Mouse (Mus musculus): ENCODE measurements around the gene Tbc1d14.
A peak's percentile ranks its signal among the peaks of the same experiment; 100 is the strongest.

The Tbc1d14 gene

GRCm38 (mm10) chr5:36508351-36508750 lies 84.7 kb downstream of the Tbc1d14 start:
- no peak for DNase-seq (ENCODE audit: low spot score in 2 of 2)

- no peak for DNase-seq (ENCODE audit: low spot score in 2 of 2)
Observed at GRCm38 (mm10) chr5:36505643-36506042, 87.4 kb downstream of the Tbc1d14 start.

DNA sequence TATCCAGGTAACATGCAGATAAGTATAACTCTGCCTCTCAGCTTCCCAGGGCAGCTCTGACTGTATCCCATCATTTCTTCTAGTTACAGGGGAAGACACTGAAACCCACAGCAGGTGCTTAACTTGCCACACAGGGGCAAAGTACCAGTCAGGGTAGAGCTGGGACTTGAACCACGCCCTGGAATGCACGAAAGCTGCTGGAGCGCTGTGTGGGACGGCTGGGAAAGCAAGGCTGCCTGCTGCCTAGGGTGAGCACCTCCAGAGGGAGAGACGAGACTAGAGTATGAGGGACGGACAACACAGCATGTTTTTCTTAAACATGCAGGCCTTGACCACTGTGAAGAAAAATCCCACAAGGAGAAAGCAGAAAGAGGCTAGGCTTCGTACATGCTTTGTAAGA lies 87.8 kb downstream of the Tbc1d14 start:
- DNase-seq (ENCODE audit: low spot score in 2 of 2): no peak

DNA sequence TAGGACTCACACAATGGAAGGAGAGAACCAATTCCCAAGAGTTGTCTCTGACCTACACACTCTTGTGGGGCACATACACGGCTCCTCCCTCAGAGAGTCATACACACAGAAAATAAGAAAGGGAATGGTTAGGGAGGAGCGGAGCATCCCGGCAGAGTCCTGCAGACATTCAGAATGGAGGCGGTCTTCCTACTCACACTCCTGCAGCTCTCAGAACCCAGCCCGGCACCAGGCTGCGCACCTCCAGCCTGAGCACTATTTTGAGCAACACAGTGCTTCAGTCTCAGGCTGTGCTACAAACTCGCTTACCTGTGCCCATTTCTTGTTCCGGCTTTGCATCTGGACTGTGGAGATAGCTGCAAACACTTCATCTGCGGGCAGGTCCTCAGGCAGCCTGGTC lies 98.4 kb downstream of the Tbc1d14 start:
- no peak for DNase-seq (ENCODE audit: low spot score in 2 of 2)

- DNase-seq (ENCODE audit: low spot score in 2 of 2): no peak
Observed at GRCm38 (mm10) chr5:36493919-36494318, 99.2 kb downstream of the Tbc1d14 start.

DNA sequence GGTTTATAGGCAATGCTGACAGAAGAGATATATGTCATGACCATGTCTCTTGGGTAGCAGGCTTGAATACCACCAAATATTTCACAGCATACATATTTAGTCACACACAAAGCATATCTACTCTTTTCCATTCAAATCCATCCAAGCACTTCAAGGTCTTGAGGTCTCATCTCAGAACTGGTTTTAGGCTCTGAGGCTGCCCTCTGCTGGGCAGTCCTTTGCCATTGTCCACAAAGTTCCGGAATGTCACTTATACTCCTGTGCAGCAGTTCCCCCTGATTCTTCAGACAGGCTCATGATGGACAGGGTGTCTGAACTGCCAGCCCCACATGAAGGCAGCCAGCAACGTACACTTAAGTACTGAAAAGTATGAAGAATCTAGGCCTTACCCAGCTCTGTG lies 103.9 kb downstream of the Tbc1d14 start:
- DNase-seq (ENCODE audit: low spot score in 2 of 2): no peak

GRCm38 (mm10) chr5:36485306-36485705 lies 107.8 kb downstream of the Tbc1d14 start:
- no peak for DNase-seq (ENCODE audit: low spot score in 2 of 2)

GRCm38 (mm10) chr5:36484171-36484990 lies 108.7 kb downstream of the Tbc1d14 start, which contains the start of the genes Tada2b and Ccdc96:
Gene Tada2b, minus strand, starts transcription at chr5:36484285.
Gene Ccdc96, plus strand, starts transcription at chr5:36484588.
- peak; percentile 92 to 97 for DNase-seq (ENCODE audit: low spot score in 2 of 2)

DNA sequence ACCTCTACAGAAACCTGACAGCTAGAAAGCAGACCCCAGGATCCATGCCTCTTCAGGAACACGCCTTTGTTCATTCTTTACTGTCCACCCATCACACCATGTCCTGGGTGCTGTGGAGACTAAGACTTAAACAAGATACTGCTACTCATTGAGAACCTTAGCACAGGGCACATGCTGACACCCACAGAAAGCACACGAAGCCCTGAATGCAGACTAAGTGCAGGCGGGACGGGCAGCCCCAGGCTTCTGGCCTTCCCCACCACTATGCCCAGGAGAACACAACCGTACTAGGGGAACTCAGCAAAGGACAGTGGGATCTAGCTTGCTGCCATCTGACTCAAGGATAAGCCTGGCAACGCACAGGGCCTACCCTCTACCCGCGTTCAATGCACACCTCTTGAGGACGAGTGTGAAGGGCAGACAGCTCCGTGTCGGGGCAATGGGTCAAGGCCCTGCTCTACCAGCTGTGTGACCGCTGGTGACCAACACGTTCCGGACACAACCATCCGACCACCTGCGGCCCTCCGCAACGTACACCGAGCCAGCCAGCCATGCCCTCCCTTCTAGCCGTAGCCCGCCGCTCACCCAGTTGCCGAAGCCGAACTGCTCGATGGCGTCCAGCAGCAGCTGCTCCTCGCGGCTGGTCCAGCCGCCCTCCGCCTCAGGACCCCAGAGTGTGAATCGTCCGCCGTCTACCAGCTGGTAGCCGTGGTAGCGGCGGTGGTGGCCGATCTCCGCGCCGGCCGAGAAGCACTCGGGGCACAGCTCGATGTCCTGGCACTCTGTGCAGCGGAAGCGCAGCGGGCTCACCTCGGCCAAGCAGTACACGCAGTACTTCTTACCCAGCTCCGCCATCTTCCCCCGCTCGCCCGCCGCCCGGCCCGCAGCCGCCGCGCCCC lies 109.6 kb downstream of the Tbc1d14 start:
- peak; percentile 33 to 38 for DNase-seq (ENCODE audit: low spot score in 2 of 2)

DNA sequence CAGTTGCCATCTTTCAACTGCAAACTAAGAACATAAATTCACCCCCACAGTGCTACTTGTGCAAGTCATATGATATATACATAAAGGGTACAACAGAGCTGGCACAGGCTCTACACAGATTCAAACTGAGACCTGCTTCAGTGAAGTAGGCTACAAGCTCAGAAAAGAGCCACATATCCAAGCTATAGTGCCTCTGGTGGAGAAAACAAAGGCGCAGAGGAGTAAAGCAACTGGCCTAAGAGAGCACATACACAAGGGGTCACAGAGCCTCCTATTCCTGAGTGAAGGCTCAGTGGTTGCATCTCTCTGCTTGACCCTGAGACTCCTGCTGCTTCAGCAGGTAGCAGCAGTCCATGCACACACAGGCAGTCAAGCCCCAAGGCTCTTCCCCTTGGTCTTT lies 112.0 kb downstream of the Tbc1d14 start:
- no peak for DNase-seq (ENCODE audit: low spot score in 2 of 2)

DNA sequence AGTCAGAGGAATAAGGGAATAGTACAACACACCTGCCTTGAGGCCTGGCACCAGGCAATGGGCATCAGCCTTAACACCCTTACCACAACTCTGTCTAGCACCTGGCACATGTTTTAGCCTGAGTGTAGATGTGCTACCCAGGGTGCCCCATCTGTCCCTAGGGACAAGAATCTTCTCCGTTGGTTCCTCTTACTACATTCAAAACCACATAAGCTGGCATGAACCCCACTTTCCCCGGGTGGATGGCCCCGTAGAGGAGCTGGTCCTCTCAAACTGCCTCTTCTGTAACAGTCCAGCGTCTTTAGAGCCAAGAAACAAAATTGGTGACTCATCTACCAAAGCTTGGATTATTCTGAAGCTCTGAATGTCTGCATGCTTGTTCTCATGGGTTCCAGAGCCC lies 112.7 kb downstream of the Tbc1d14 start:
- DNase-seq (ENCODE audit: low spot score in 2 of 2): no peak

DNA sequence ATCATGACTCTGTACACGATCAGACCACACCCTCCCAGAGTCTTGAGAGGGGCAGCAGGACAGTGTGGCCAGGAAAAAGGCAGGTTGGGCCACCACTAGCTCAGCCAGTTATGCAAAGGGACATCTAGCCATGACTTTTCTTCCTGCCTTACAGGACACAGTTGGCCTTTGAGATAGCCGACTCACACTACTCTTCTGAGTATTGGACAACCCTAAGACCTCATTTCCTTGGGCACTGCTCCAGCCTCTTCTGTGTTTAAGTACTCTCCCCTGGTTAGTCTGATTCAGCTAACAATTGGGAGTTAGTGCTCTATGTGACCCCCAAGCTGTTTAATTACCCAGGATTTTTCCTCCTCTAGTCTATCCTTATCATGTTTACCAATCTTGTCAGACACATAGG lies 113.3 kb downstream of the Tbc1d14 start:
- DNase-seq (ENCODE audit: low spot score in 2 of 2): no peak

GRCm38 (mm10) chr5:36478540-36479420 lies 114.3 kb downstream of the Tbc1d14 start:
- no peak for DNase-seq (ENCODE audit: low spot score in 2 of 2)

- no peak for DNase-seq (ENCODE audit: low spot score in 2 of 2)
Observed at GRCm38 (mm10) chr5:36477486-36477885, 115.6 kb downstream of the Tbc1d14 start.

DNA sequence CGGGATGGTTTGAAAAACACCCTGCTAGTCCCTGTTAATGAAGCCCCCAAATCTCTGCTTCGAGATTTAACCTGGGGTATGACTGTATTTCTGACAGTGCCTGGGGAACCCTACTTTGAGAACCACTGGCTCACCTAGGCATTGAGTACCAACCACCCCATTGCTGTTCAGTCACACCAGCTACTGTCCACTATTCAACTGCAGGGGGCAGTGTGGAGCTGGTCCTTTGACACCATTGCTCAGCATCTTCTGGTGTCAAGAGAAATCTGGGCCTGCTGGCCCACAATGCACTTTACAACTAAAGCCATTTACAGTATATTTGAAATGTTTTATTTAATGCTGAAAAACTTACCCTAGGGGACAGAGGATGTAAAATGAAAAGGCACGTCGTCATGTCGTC lies 118.8 kb downstream of the Tbc1d14 start:
- DNase-seq (ENCODE audit: low spot score in 2 of 2): peak; percentile 37 to 54

DNA sequence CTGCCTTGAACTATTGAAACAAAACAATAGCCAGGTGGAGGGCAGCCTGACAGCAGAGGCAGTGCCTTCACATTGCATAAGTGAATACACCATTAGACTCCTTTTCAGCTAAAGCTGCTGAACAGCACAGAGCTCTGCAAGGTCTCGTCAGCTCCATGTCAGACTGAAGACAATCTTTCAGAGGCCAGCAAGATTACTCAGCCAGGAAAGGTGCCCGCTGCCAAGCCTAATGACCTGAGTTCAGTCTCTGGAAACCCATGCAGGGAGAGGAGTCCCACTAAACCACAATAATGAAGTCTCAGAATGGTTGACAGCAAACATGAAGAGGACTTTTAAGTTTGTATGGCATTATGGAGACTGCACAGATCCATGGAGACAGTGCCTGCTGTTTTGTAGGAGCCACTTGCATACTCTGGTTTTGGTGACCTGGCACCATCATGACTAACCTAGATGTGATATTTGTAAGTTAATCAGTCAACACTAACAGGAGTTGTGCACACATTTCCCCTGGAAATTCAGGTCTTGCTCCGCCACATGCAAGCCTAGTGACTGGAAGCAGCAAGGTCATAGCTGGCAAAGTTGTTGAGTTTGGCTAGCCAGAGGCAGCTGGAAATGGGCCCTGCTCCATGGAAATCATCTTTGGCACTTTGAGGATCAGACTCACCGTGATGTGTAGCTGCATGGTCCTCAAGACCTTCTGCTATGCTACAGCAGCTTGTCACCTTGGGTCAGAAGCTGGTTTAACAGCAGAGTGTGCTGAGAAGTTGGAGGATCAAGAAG lies 120.0 kb downstream of the Tbc1d14 start:
- DNase-seq (ENCODE audit: low spot score in 2 of 2): no peak

DNA sequence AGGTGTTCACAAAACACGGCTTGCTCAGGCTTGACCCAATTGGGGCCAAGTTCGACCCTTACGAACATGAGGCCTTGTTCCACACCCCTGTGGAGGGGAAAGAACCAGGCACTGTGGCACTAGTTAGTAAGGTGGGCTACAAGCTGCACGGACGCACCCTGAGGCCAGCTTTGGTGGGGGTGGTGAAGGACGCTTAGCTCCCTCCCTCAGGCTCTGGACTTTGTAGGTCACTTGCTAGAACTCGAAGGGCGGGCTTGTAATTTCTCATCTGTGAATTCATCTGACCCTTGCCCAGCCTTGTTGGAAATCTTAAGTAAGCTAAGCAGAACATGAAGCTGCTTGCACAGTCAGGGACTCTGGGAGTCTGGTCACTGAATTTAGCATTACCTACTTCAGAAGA lies 121.9 kb downstream of the Tbc1d14 start:
- DNase-seq (ENCODE audit: low spot score in 2 of 2): no peak

DNA sequence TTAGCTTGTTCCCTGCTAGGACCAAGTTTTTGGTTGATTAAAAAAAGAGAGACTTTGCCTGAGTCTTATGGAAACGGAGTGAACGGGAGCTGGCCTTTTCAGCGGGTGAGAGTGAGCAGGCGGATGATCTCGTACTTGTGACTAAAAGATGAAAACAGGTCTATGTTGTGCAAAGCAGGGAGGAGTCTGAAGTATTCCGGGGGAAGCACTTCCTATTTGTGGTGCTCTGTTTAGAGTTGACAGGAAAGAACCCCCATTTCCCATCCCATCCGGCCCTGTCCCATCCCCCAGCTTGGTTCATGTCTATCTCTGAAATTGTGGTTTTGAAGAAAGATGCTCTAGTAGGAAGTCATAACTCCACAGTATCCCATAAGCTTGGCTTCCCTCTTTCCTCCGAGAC lies 127.2 kb downstream of the Tbc1d14 start:
- no peak for DNase-seq (ENCODE audit: low spot score in 2 of 2)

GRCm38 (mm10) chr5:36464709-36465661 lies 128.1 kb downstream of the Tbc1d14 start, which contains the start of gene Grpel1:
Gene Grpel1, plus strand, starts transcription at chr5:36464998.
- DNase-seq (ENCODE audit: low spot score in 2 of 2): peak; percentile 98 to 99

- DNase-seq (ENCODE audit: low spot score in 2 of 2): no peak
Observed at GRCm38 (mm10) chr5:36463391-36463790, 129.7 kb downstream of the Tbc1d14 start.
